Mouse (Mus musculus) neural tube, embryonic 12.5 days (tissue): ENCODE data around the gene Daam1. TPM values are rescaled to one million over a fixed set of nuclear protein-coding genes. Genes with fewer than 3 reads are reported as not detected.
A peak's percentile ranks its signal among the peaks of the same experiment; 100 is the strongest.

Experiments used
- ATAC-seq: fragments of 200-750 bp; cut with Nextera tagmentation; 2 replicates; pipeline ENCODE4 v1.8.0; 2017; ENCODE audit warnings: low read depth, mild to moderate bottlenecking, moderate TSS enrichment, moderate library complexity; ENCODE audit not compliant: low FRiP score
- H3K27ac ChIP-seq: fragments of 300-500 bp; sonication (generic); 2 replicates; pipeline ENCODE4 v1.5.1; 2016
- H3K27me3 ChIP-seq: fragments of 300-500 bp; sonication (generic); replicated peaks from 2 replicates; pipeline ENCODE4 v1.6.1; 2016; ENCODE audit warnings: mild to moderate bottlenecking
- H3K36me3 ChIP-seq: fragments of 300-500 bp; sonication (generic); 2 replicates; pipeline ENCODE4 v1.6.1; 2016; ENCODE audit warnings: mild to moderate bottlenecking
- H3K4me1 ChIP-seq: fragments of 300-500 bp; sonication (generic); 2 replicates; pipeline ENCODE4 v1.6.1; 2016
- H3K4me2 ChIP-seq: fragments of 300-500 bp; sonication (generic); replicated peaks from 2 replicates; pipeline ENCODE4 v1.6.1; 2016; ENCODE audit warnings: mild to moderate bottlenecking
- H3K4me3 ChIP-seq: fragments of 300-500 bp; sonication (generic); 2 replicates; pipeline ENCODE4 v1.5.1; 2016
- H3K9ac ChIP-seq: fragments of 300-500 bp; sonication (generic); 2 replicates; pipeline ENCODE4 v1.6.1; 2016; ENCODE audit warnings: mild to moderate bottlenecking
- H3K9me3 ChIP-seq: fragments of 300-500 bp; sonication (generic); 2 replicates; pipeline ENCODE4 v1.6.1; 2016; ENCODE audit warnings: mild to moderate bottlenecking
- WGBS: fragments of 180-500 bp; shearing (Covaris S2); methylation state at CpG from one replicate; pipeline ENCODE4 v1.1.7; 2016; 5-methylcytosine and 5-hydroxymethylcytosine counted together
- polyA plus RNA-seq: library from polyadenylated mRNA; unstranded; fragments of >200 nt; fragmentation: Nextera tagmentation; extraction: Ambion mirVana; gene quantifications from 2 replicates; pipeline ENCODE4 v1.2.1, GENCODE M21; 2016

The Daam1 gene
- polyA plus RNA-seq, 1 experiment from 2014 or later, result 16.1 TPM

DNA sequence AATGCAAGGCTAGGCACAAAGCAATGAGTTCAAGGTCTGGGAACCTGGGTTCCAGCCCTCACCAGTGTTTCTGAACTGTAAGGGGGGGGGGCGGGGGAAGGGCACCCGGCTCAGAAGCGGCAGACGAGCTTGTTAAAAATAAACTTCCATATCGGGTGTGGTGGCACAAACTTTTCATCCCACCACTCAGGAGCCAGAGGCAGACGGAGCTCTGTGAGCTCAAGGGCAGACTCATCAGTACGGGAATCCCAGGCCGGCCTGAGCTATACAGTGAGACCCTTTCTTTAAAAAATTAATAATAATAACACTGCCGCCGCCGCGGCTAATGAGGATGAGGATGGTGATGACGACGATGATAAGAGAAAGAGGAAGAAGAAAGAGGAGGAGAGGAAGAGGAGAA is 18.3 kb upstream of the Daam1 start:
- WGBS, result 93% methylated on average over 14 of the region's 14 CpGs
- no peak for ATAC-seq
- H3K36me3 ChIP-seq, result no peaks in the 10 kb centered on the region

DNA sequence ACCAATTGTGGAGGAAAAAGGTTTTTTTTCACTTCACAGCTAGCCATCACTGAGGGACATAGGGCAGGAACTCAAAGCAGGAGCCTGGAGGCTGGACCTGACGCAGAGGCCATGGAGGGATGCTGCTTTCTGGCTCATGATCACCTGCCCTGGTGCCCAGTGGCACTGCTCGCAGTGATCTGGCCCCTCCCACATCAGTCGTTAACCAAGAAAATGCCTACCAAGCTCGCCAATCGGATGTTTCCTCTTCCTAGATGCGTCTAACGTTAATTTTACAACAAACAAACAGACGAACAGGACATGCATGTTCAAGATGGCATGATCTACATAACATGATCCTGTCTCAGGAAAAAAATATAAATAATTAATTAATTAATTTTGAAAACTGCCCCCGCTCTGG is 17.6 kb upstream of the Daam1 start:
- Histone ChIP-seq H3K27ac (no peak overlapping the region), H3K36me3 (no peaks in the 10 kb centered on the region)

More for the DNA sequence above, 18.3 kb upstream of the Daam1 start:
- Histone ChIP-seq H3K9ac (no peak overlapping the region), H3K4me1 (no peaks in the 10 kb centered on the region), H3K27me3 (no peaks in the 10 kb centered on the region), H3K27ac (no peak overlapping the region), H3K4me2 (no peak overlapping the region), H3K4me3 (no peak overlapping the region), H3K9me3 (no peaks in the 10 kb centered on the region)

DNA sequence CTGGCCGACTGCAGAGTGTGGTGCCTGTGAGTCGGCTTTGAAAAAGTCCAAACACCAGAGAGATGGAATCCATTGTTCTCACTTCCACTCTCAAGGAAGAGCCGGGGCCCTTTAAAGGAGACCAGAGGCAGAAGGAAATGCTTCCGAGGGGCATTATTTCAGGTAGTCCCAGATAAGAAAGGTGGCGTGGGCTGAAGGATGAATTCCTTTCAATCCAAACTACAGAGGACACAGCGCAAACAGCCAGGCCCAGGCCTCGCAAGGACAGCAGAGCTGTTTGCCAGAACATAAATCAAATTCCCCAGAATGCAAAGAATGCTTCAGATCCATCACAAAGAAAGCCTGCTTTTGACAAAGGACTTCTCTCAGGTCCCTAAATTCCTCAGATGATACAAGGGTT is 17.1 kb upstream of the Daam1 start:
- Histone ChIP-seq H3K4me1 (no peaks in the 10 kb centered on the region), H3K9me3 (no peaks in the 10 kb centered on the region), H3K4me2 (no peak overlapping the region), H3K36me3 (no peaks in the 10 kb centered on the region), H3K27ac (no peak overlapping the region), H3K9ac (no peak overlapping the region), H3K4me3 (no peak overlapping the region), H3K27me3 (no peaks in the 10 kb centered on the region)
- 25% methylated on average over 7 of the region's 7 CpGs for WGBS
- no peak for ATAC-seq

More for the DNA sequence above, 17.6 kb upstream of the Daam1 start:
- ATAC-seq, result no peak
- 89% methylated on average over 9 of the region's 9 CpGs for WGBS
- no peak overlapping the region for H3K4me3 ChIP-seq
- H3K4me1 ChIP-seq, result no peaks in the 10 kb centered on the region
- no peak overlapping the region for H3K9ac ChIP-seq
- H3K9me3 ChIP-seq, result no peaks in the 10 kb centered on the region
- no peak overlapping the region for H3K4me2 ChIP-seq
- H3K27me3 ChIP-seq, result no peaks in the 10 kb centered on the region

DNA sequence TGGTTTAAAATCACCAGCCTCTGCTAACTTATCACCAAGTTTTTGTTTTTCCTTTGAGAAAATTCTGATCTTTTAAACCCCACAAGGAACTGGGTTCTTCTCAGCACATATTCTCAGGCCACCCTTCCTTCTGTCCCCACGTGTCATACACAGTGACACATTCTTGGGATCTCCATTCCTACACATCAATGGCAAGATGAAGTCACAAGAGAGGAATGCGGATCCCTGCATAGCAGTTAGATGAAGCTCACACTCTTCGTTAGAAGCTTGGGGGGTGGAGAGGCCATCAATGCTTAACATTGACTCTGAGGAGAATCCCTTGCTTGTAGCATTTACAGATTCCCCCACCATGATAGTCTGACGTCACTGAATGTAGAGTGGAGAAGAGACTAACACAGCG is 10.8 kb upstream of the Daam1 start:
- Histone ChIP-seq H3K4me1 (no peaks in the 10 kb centered on the region), H3K27ac (no peak overlapping the region), H3K4me3 (no peak overlapping the region), H3K9ac (no peak overlapping the region), H3K27me3 (no peaks in the 10 kb centered on the region), H3K36me3 (no peaks in the 10 kb centered on the region), H3K9me3 (no peaks in the 10 kb centered on the region), H3K4me2 (no peak overlapping the region)
- no peak for ATAC-seq
- 85% methylated on average over 5 of the region's 5 CpGs for WGBS

DNA sequence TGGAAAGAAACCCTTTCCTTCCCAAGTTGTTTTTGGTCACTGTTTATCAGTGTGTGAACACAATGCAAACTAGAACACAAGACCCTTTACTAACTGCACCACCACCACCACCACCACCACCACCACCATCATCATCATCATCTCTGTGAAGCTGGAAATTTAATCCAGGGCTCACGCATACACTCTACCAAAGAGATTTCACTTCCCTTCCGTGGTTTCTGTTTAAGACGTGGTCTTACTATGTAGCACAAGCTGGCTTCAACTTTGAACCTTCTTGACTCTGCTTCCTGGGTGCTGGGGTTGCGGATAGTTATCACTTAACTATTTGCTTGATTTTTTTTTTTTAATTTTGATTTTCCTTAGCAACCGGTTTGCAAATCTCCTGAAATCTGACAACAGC is 9.6 kb upstream of the Daam1 start:
- WGBS, result 95% methylated on average over 5 of the region's 5 CpGs
- no peak for ATAC-seq

DNA sequence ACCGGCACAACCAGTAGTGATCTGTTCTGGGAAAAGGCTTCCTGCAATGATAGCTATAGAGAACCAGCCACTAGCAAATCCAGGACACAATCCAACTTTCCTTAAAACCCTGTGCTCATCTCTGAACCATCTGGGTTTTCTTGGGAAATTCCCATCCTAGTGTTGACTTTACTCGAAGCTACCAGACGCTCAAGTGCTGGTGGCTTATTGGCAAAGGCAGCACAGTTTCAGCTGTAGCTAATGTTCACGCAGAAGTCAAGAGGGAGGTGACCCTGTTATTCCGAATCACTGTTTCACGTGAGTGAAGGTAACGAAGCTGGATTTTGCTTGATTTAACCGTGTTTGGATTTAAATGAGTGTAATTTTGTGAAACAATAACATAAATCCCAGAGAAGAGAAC is 9.1 kb upstream of the Daam1 start:
- Histone ChIP-seq H3K4me3 (no peak overlapping the region), H3K4me1 (no peaks in the 10 kb centered on the region), H3K9me3 (no peaks in the 10 kb centered on the region), H3K9ac (no peak overlapping the region), H3K27ac (no peak overlapping the region), H3K4me2 (no peak overlapping the region), H3K36me3 (no peaks in the 10 kb centered on the region), H3K27me3 (no peaks in the 10 kb centered on the region)
- ATAC-seq, result no peak
- WGBS, result 84% methylated on average over 8 of the region's 8 CpGs

More for the DNA sequence above, 9.6 kb upstream of the Daam1 start:
- no peak overlapping the region for H3K4me3 ChIP-seq
- no peaks in the 10 kb centered on the region for H3K9me3 ChIP-seq
- H3K4me1 ChIP-seq, result no peaks in the 10 kb centered on the region
- H3K27ac ChIP-seq, result no peak overlapping the region
- H3K36me3 ChIP-seq, result no peaks in the 10 kb centered on the region
- H3K9ac ChIP-seq, result no peak overlapping the region
- H3K4me2 ChIP-seq, result no peak overlapping the region
- H3K27me3 ChIP-seq, result no peaks in the 10 kb centered on the region

DNA sequence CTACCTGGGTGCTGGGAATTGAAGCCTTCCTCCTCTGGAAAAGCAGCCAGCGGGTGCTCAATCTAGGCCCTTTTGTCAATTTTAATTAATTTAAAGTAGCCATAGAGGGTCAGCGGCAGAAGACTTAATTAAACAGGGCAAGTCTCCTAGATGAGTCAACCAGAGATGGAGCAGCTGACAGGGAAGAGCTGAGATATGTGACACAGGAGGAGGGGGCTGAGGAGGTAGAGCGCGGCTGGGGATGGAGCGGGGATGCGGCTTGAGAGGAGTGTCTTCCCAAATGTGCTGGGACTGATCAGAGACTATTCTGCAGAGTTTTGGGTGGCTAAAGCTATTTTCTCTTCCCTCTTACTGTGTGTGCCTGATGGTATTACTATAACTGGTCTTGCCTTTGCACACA is 6.0 kb upstream of the Daam1 start:
- Histone ChIP-seq H3K27ac (no peak overlapping the region), H3K9ac (no peak overlapping the region), H3K4me2 (no peak overlapping the region), H3K9me3 (no peaks in the 10 kb centered on the region), H3K27me3 (no peaks in the 10 kb centered on the region), H3K36me3 (no peaks in the 10 kb centered on the region), H3K4me1 (no peaks in the 10 kb centered on the region), H3K4me3 (no peak overlapping the region)
- no peak for ATAC-seq
- WGBS, result 83% methylated on average over 6 of the region's 6 CpGs

DNA sequence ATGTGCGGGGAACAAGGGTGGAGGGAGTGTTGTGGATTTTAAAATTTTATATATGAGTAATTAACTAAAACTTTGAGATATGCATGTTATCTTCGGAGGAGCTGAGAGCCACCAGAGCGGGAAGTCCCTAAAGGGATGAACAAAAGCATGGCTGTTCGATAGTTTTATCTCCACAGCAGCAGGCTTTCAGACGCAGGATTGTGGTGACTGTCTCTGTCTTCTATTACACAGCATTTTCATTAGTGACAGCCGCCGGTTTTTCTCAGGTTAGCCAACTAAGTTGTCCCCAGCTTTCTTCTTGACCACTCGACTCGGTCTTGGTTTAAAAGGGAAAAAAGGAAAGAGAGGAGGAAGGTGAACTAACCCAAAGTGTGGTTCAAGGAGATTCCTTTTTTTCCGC is 739 bp upstream of the Daam1 start:
- whole genome bisulfite sequencing, result 12% methylated on average over 10 of the region's 10 CpGs
- H3K4me2 ChIP-seq, result peak overlapping the region; percentile 83
- H3K9me3 ChIP-seq, result no peaks in the 10 kb centered on the region
- no peak for ATAC-seq
- peak overlapping the region; percentile 79 for H3K4me3 ChIP-seq
- peak overlapping the region; percentile 61 for H3K9ac ChIP-seq
- H3K4me1 ChIP-seq, result peaks cover 12% of the 10 kb centered on the region
- no peak overlapping the region for H3K27ac ChIP-seq
- H3K27me3 ChIP-seq, result no peaks in the 10 kb centered on the region
- no peaks in the 10 kb centered on the region for H3K36me3 ChIP-seq

DNA sequence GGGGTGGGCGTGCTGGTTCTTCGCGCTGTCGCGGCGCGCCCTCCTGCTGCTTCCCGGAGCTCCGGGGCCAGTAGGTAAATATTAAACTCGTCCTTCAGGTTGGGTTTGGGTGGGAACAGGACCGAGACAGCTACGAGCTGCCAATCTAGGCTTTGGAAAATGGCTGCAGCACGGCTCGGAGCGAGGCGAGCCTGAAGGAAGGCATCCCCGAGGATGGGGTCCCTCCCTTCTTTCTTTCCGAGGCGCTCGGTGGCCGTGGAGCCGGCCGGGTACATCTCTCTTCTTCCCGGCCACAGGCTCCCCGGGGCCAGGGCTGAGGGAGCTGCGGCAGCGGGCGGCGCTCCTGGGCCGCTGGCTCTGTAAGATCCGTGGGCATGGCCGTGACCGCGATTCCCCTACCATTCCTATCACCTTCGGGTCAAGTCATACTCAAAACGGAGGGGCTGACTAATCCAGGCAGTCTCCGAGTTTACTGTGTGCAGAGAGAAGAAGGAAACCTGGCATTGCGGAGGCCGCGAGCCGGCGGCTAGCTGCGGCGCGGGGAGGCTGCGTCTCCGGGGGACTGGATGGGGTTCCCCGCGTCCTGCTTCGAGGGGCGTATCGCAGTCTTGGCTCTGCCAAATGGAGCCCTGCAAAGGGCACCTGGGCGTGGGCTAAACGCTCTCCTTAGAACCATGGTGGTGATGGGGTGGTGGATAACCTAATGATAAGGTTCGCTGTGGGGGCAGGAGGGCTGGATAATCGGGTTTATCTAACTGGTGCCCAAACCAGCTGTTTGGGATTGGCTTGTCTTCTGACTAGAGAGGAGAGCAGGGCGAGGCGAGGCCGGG is 595 bp downstream of the Daam1 start:
- peak overlapping the region; percentile 91 for H3K27ac ChIP-seq
- H3K9ac ChIP-seq, result peak overlapping the region; percentile 91
- no peaks in the 10 kb centered on the region for H3K36me3 ChIP-seq
- H3K4me3 ChIP-seq, result peak overlapping the region; percentile 79
- H3K27me3 ChIP-seq, result no peaks in the 10 kb centered on the region
- H3K9me3 ChIP-seq, result no peaks in the 10 kb centered on the region
- H3K4me1 ChIP-seq, result peaks cover 12% of the 10 kb centered on the region
- peak overlapping the region; percentile 83 for H3K4me2 ChIP-seq
- under 1% methylated on average over 59 of the region's 59 CpGs for WGBS
- ATAC-seq, result peak; percentile 55

DNA sequence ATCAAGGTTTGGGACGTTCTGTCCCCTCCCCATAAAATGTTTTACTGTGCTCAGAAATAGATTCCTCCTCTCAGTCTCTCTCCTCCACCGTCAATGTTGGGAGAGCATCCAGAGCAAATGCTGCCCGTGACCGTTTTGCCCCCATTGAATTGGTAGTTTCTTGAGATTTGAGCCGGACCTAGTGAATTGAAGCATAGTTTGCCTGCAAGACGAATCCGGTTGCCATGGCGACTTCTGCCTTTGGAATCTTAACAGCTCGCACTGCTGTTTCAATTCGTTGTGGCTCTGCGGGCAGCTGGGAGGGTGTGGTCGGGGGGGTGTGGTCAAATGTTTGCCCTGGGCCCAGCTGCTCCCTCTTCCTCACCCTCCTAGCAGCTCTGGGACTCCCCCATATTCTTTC is 1.3 kb downstream of the Daam1 start:
- WGBS, result under 1% methylated on average over 12 of the region's 12 CpGs
- 0 out of 2 replicates have a peak overlapping the region, but pooled peaks have one; percentile 91 for H3K27ac ChIP-seq
- H3K9me3 ChIP-seq, result no peaks in the 10 kb centered on the region
- peaks cover 17% of the 10 kb centered on the region for H3K4me1 ChIP-seq
- H3K27me3 ChIP-seq, result no peaks in the 10 kb centered on the region
- H3K4me2 ChIP-seq, result peak overlapping the region; percentile 83
- H3K36me3 ChIP-seq, result no peaks in the 10 kb centered on the region
- peak overlapping the region; percentile 91 for H3K9ac ChIP-seq
- ATAC-seq, result peak; percentile 33; the same call in 1 of the 2 replicates
- peak overlapping the region; percentile 79 for H3K4me3 ChIP-seq

DNA sequence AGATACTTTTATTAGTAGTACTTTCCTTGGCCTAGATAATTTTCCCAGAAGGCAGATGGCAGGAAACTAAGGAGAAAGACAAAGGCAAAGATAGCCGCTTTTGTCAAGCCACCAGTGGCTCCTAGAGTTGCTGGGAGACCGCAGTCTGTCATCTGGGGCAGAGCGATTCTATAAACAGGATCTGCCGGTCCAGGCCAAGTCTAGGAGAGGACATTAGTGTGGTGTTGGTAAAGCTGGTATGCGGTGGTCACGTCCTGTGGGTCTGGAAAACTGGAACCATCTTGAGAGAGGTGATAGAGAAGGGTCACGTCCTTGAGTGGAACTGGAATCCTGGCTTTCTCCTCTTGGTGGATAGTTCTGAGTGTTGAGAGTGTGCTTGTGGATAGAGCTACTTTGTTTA is 3.2 kb downstream of the Daam1 start:
- H3K4me3 ChIP-seq, result no peak overlapping the region
- no peak for ATAC-seq
- H3K9me3 ChIP-seq, result no peaks in the 10 kb centered on the region
- no peaks in the 10 kb centered on the region for H3K27me3 ChIP-seq
- peaks cover 28% of the 10 kb centered on the region for H3K4me1 ChIP-seq
- WGBS, result 61% methylated on average over 7 of the region's 7 CpGs
- H3K27ac ChIP-seq, result no peak overlapping the region
- H3K9ac ChIP-seq, result no peak overlapping the region
- no peaks in the 10 kb centered on the region for H3K36me3 ChIP-seq
- peak overlapping the region; percentile 24; the same call in 1 of the 2 replicates for H3K4me2 ChIP-seq

DNA sequence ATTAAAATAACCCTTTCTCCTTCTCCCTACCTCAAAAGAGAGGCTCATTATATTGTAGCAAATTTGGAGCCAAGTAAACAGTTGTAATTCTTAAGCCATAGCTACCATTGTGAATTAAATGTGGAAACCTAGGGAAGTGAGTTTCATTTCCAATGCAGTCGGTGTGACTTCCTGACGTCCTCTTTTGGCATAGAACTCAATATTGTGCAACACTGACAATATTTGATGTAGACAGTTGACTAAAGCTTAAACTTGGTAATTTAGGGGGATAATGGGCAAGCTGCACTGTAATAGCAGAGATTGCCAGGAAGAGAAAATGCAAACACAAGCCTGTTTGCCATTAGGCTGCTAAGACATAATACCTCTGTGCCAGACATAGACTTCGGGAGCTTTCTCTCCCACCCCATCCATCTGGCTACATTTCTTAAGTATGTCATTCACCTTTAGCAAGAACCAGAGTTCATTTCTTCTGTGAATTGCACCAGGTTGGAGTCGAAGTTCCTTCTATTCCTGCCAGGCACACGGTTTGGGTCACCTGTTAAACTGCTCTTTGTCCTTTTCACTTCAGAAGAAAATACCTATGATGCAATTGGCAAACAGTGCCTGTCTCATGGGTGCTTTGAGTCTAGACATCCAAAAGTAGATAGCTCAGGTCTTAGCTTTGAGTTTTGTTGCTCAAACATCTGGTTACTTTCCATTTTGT is 5.2 kb downstream of the Daam1 start:
- Histone ChIP-seq H3K4me3 (no peak overlapping the region), H3K27ac (no peak overlapping the region), H3K9ac (no peak overlapping the region), H3K4me1 (peaks cover 46% of the 10 kb centered on the region), H3K4me2 (no peak overlapping the region), H3K27me3 (no peaks in the 10 kb centered on the region), H3K36me3 (no peaks in the 10 kb centered on the region), H3K9me3 (no peaks in the 10 kb centered on the region)
- ATAC-seq, result no peak
- WGBS, result 88% methylated on average over 5 of the region's 5 CpGs
